Mouse (Mus musculus): ENCODE measurements at regions not wholly inside any gene's neighbourhood (a gene's known extent, or its start where the extent isn't known, plus 50 kb on each side); places are given as distances from the start of the nearest gene placed in this dataset.

- 12% methylated on average over 3 of the region's 3 CpGs for WGBS
- peaks cover 18% of the 10 kb centered on the region for H3K4me1 ChIP-seq
These were observed 73.1 kb downstream of the Rpusd4 start for GRCm38 (mm10) chr9:35340811-35341210.

DNA sequence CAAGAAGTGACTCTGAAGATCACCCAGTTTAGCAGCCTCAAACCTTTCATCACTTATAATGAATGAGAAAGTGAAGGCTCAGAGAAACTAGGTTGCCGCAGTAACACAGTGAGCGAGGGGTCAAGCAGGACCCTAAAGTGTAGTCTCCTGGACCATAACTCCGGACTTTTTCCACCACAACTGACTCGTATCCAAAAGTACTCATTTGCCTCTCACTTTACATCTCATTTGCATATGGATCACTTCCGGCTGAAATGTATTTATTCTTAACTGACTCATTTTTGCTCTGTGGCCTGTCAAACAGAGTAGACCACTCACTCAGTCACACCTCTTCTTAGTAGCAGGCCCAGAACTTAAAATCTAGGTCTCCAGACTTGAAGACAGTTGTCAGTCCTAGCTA is 73.7 kb downstream of the Rpusd4 start:
- H3K9me3 ChIP-seq: no peaks in the 10 kb centered on the region
- H3K4me1 ChIP-seq: peaks cover 12% of the 10 kb centered on the region
- no peak overlapping the region for H3K9ac ChIP-seq
- H3K36me3 ChIP-seq (replicated peaks): no peaks in the 10 kb centered on the region
- ATAC-seq (replicated peaks): no peak
- 0 out of 2 replicates have a peak, but pooled peaks cover 6% of the 10 kb centered on the region for H3K27me3 ChIP-seq (replicated peaks)
- H3K4me2 ChIP-seq: no peak overlapping the region
- H3K4me3 ChIP-seq: no peak overlapping the region
- WGBS: 81% methylated on average over 5 of the region's 5 CpGs
- no peak overlapping the region for H3K27ac ChIP-seq

More at GRCm38 (mm10) chr9:35340811-35341210, 73.1 kb downstream of the Rpusd4 start:
- H3K27me3 ChIP-seq (replicated peaks): 0 out of 2 replicates have a peak, but pooled peaks cover 6% of the 10 kb centered on the region
- H3K9me3 ChIP-seq: no peaks in the 10 kb centered on the region
- H3K4me2 ChIP-seq: no peak overlapping the region
- no peak overlapping the region for H3K9ac ChIP-seq
- no peaks in the 10 kb centered on the region for H3K36me3 ChIP-seq (replicated peaks)
- ATAC-seq (replicated peaks): no peak
- no peak overlapping the region for H3K4me3 ChIP-seq
- no peak overlapping the region for H3K27ac ChIP-seq

- Histone ChIP-seq H3K4me3 (no peak overlapping the region), H3K9me3 (no peaks in the 10 kb centered on the region), H3K27ac (no peak overlapping the region), H3K27me3 (replicated peaks) (0 out of 2 replicates have a peak, but pooled peaks cover 6% of the 10 kb centered on the region), H3K4me2 (no peak overlapping the region), H3K36me3 (replicated peaks) (no peaks in the 10 kb centered on the region), H3K4me1 (peaks cover 8% of the 10 kb centered on the region), H3K9ac (no peak overlapping the region)
- WGBS: 51% methylated on average over 2 of the region's 2 CpGs
- no peak for ATAC-seq (replicated peaks)
These were observed 74.8 kb downstream of the Rpusd4 start for GRCm38 (mm10) chr9:35342436-35342835.

DNA sequence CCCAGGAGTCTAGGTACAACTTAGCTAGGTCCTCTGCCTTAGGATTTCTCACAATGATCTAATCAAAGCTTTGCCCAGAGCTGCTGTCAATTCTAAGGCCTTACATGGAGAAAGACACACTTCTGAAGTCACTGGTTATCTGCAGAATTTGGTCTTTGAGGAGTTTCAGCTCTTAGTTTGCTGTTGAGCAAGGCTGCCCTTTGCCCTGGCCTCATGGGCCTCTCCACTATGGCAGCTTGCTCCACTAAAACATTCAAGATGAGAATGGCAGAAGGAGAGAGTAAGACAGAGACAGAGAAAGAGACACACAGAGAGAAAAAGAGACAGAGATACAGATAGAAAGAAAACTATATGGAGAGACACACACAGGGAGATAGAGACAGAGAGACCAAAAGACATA is 75.7 kb downstream of the Rpusd4 start:
- Histone ChIP-seq H3K4me3 (no peak overlapping the region), H3K9me3 (no peaks in the 10 kb centered on the region), H3K4me1 (peaks cover 8% of the 10 kb centered on the region), H3K27ac (no peak overlapping the region), H3K9ac (no peak overlapping the region), H3K4me2 (no peak overlapping the region), H3K27me3 (replicated peaks) (0 out of 2 replicates have a peak, but pooled peaks cover 4% of the 10 kb centered on the region), H3K36me3 (replicated peaks) (no peaks in the 10 kb centered on the region)
- ATAC-seq (replicated peaks): no peak

GRCm38 (mm10) chr9:35344374-35344773 is 76.6 kb upstream of the Cdon start:
- 54% methylated on average over 6 of the region's 6 CpGs for WGBS
- ATAC-seq (replicated peaks): 0 out of 2 replicates have a peak, but pooled peaks have one; percentile 46
- no peak overlapping the region for H3K4me3 ChIP-seq

DNA sequence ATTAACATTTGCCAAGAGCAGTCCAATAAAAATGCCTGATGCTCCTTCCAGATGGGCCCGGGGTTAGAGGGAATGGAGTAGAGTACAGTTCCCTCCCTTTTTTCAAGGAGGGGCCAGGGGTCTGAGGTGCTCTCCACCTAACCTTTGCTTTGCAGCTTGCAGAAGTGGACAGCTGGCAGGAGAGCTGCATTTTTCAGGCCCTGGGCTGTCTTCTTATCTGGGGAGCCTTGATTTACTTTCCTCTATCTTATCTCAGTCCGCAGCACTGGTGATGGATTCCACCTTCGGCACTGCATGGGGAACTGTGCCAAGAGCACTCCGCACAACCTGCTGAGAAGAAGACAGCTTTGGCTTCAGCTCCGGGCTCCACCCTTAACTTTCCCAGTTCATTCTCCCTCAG is 74.5 kb upstream of the Cdon start:
- H3K9ac ChIP-seq: no peak overlapping the region
- H3K4me1 ChIP-seq: peaks cover 8% of the 10 kb centered on the region
- no peak overlapping the region for H3K27ac ChIP-seq
- 0 out of 2 replicates have a peak, but pooled peaks cover 3% of the 10 kb centered on the region for H3K27me3 ChIP-seq (replicated peaks)
- no peak overlapping the region for H3K4me3 ChIP-seq
- H3K36me3 ChIP-seq (replicated peaks): no peaks in the 10 kb centered on the region
- no peaks in the 10 kb centered on the region for H3K9me3 ChIP-seq
- ATAC-seq (replicated peaks): no peak
- 71% methylated on average over 5 of the region's 5 CpGs for WGBS
- no peak overlapping the region for H3K4me2 ChIP-seq

More at GRCm38 (mm10) chr9:35344374-35344773, 76.6 kb upstream of the Cdon start:
- no peak overlapping the region for H3K4me2 ChIP-seq
- H3K27me3 ChIP-seq (replicated peaks): 0 out of 2 replicates have a peak, but pooled peaks cover 3% of the 10 kb centered on the region
- H3K9ac ChIP-seq: no peak overlapping the region
- H3K27ac ChIP-seq: no peak overlapping the region
- no peaks in the 10 kb centered on the region for H3K9me3 ChIP-seq
- H3K36me3 ChIP-seq (replicated peaks): no peaks in the 10 kb centered on the region
- peaks cover 8% of the 10 kb centered on the region for H3K4me1 ChIP-seq

GRCm38 (mm10) chr9:35350046-35350552 is 70.8 kb upstream of the Cdon start:
- WGBS: 84% methylated on average over 2 of the region's 2 CpGs
- no peak overlapping the region for H3K4me3 ChIP-seq
- H3K36me3 ChIP-seq (replicated peaks): no peaks in the 10 kb centered on the region
- no peak for ATAC-seq (replicated peaks)
- H3K9me3 ChIP-seq: no peaks in the 10 kb centered on the region
- H3K27me3 ChIP-seq (replicated peaks): 0 out of 2 replicates have a peak, but pooled peaks cover 3% of the 10 kb centered on the region
- H3K4me1 ChIP-seq: 0 out of 2 replicates have a peak, but pooled peaks cover 5% of the 10 kb centered on the region
- H3K27ac ChIP-seq: no peak overlapping the region
- no peak overlapping the region for H3K4me2 ChIP-seq
- H3K9ac ChIP-seq: no peak overlapping the region

GRCm38 (mm10) chr9:35351576-35351975 is 69.4 kb upstream of the Cdon start:
- H3K9me3 ChIP-seq: no peaks in the 10 kb centered on the region
- H3K4me3 ChIP-seq: no peak overlapping the region
- H3K27me3 ChIP-seq (replicated peaks): no peaks in the 10 kb centered on the region
- H3K4me1 ChIP-seq: 0 out of 2 replicates have a peak, but pooled peaks cover 5% of the 10 kb centered on the region
- no peaks in the 10 kb centered on the region for H3K36me3 ChIP-seq (replicated peaks)
- H3K4me2 ChIP-seq: no peak overlapping the region
- 78% methylated on average over 5 of the region's 5 CpGs for WGBS
- H3K9ac ChIP-seq: no peak overlapping the region
- no peak overlapping the region for H3K27ac ChIP-seq
- ATAC-seq (replicated peaks): no peak

GRCm38 (mm10) chr9:35354652-35355130 is 66.2 kb upstream of the Cdon start:
- no peaks in the 10 kb centered on the region for H3K27me3 ChIP-seq (replicated peaks)
- peak; percentile 67 for ATAC-seq (replicated peaks)
- H3K36me3 ChIP-seq (replicated peaks): no peaks in the 10 kb centered on the region
- H3K4me3 ChIP-seq: no peak overlapping the region
- H3K4me1 ChIP-seq: 0 out of 2 replicates have a peak, but pooled peaks cover 5% of the 10 kb centered on the region
- no peak overlapping the region for H3K9ac ChIP-seq
- no peaks in the 10 kb centered on the region for H3K9me3 ChIP-seq
- 60% methylated on average over 7 of the region's 7 CpGs for WGBS
- no peak overlapping the region for H3K27ac ChIP-seq
- no peak overlapping the region for H3K4me2 ChIP-seq

DNA sequence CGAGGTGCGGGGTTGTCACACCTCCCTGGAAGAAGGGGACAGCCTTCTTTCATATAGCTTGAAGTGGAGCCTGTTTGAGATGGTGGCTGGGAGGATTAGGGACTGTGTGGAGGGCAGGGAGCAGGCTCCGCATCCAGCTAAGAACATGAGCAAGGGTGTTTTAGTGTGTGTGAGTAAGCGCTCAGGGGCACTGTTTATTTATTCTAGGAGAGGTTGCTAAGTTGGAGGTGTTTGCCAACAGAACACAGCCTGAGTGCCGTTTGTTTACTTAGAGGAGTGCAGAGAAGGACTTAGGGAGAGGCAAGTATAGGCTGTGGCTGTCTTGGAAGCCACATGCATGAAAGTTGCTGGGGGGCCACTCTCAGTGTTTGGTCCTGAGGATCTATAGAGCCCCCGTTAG is 61.2 kb upstream of the Cdon start:
- no peaks in the 10 kb centered on the region for H3K36me3 ChIP-seq (replicated peaks)
- no peak overlapping the region for H3K4me3 ChIP-seq
- peaks cover 29% of the 10 kb centered on the region for H3K4me1 ChIP-seq
- ATAC-seq (replicated peaks): 0 out of 2 replicates have a peak, but pooled peaks have one; percentile 9
- H3K27me3 ChIP-seq (replicated peaks): 0 out of 2 replicates have a peak, but pooled peaks cover 3% of the 10 kb centered on the region
- no peak overlapping the region for H3K4me2 ChIP-seq
- no peaks in the 10 kb centered on the region for H3K9me3 ChIP-seq
- no peak overlapping the region for H3K9ac ChIP-seq
- H3K27ac ChIP-seq: no peak overlapping the region
- 62% methylated on average over 6 of the region's 6 CpGs for WGBS

DNA sequence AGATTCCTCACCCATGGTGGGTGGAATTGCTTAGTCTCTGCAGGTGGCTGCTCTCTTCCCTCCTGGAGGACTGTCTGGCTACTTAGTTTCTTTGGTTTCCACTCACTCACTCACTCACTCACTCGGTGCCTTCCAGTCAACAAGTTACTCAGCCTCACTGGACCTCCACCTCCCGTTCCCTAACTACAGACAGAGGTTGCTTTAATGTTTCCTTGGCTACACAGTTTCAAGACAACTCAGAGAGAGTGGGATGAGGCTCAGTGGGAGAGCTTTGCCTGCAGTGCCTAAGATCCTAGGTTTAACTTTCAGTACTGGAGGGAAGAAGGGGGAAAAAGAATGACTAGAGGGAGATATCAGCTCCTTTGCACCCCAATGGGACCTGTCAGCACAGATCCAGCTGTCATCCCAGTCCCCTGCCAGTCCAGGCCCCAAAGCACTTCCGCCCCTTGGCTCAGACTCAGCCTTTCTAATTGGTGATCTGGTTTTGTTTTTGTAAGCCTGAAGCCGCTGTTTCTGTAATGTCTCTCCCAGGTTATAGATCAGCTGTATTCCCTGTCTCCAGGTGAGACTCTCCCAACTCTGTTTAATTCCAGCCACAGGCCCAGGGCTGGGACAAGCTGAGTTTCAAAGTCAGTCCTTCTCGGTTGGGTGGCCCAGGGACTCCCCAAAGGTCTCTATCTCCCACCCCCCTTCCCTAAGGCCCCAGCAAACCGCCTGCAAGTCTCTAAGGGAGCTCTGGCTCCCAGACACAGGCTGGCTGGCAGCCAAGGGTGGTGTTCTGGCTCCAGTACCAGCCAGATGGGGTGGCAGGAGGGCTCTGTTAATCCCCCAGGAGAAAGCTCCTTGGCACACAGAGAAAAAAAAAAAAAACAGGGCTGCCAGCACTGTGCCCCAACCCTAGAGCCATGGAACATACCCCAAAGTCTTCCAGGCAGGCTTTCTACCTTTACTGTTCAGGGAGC is 60.5 kb upstream of the Cdon start:
- peak; percentile 69 for ATAC-seq (replicated peaks)
- no peak overlapping the region for H3K9ac ChIP-seq
- peak overlapping the region; percentile 21; the same call in 1 of the 2 replicates for H3K27ac ChIP-seq
- H3K4me1 ChIP-seq: peaks cover 25% of the 10 kb centered on the region
- WGBS: 25% methylated on average over 6 of the region's 6 CpGs
- no peak overlapping the region for H3K4me3 ChIP-seq
- no peaks in the 10 kb centered on the region for H3K9me3 ChIP-seq
- no peak overlapping the region for H3K4me2 ChIP-seq
- no peaks in the 10 kb centered on the region for H3K36me3 ChIP-seq (replicated peaks)
- H3K27me3 ChIP-seq (replicated peaks): 0 out of 2 replicates have a peak, but pooled peaks cover 3% of the 10 kb centered on the region

DNA sequence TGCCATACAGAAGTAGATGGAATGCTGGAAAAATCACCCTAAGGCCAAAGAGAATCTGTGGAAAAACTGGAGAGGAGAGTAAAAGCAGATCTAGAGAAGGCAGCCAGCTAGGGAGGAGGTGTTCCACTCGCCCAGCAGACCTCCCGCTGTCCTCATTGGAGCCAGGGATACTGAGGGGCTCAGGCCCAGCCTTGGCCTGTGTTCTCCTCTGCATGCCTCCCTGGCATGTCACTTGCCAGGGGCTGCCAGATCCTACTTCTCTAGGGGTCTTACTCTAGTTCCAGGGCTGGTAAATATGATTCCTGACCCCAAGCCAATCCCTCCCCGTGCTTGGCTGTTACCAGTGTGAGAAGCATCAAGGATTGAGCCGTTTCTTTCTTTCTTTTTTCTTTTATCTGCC is 59.5 kb upstream of the Cdon start:
- Histone ChIP-seq H3K27ac (no peak overlapping the region), H3K9me3 (no peaks in the 10 kb centered on the region), H3K27me3 (replicated peaks) (0 out of 2 replicates have a peak, but pooled peaks cover 3% of the 10 kb centered on the region), H3K4me3 (no peak overlapping the region), H3K4me1 (peaks cover 25% of the 10 kb centered on the region), H3K4me2 (no peak overlapping the region), H3K36me3 (replicated peaks) (no peaks in the 10 kb centered on the region), H3K9ac (no peak overlapping the region)
- 46% methylated on average over 4 of the region's 4 CpGs for WGBS
- peak; percentile 48; the same call in 1 of the 2 replicates for ATAC-seq (replicated peaks)
